Mouse (Mus musculus) megakaryocyte, adult 5-6 weeks (primary cell): Measurements from ENCODE around the gene Aurka. TPM values are rescaled to one million over a fixed set of nuclear protein-coding genes. Genes with fewer than 3 reads are reported as not detected.

Experiments used
- ATAC-seq: 2 replicates; pipeline ENCODE4 v1.8.0; 2016; ENCODE audit warnings: mild to moderate bottlenecking, inconsistent platforms; ENCODE audit not compliant: poor library complexity, severe bottlenecking
- total RNA-seq, 2 experiments: library from RNA; stranded (forward) in 1 of 2; stranded (reverse) in 1 of 2; fragments of 153-499, 151-499 nt in 1 of 2; fragments of 221-1000, 200-1000 nt in 1 of 2; gene quantifications; 2 replicates each; pipeline versions ENCODE4 v1.2.3 to v1.2.4; 2015 to 2017

The Aurka gene
- total RNA-seq, 2 experiments from 2014 or later = 46.6 to 81.0 TPM

- no peak for ATAC-seq
These were observed 29.4 kb downstream of the Aurka start for GRCm38 (mm10) chr2:172340936-172341335.

DNA sequence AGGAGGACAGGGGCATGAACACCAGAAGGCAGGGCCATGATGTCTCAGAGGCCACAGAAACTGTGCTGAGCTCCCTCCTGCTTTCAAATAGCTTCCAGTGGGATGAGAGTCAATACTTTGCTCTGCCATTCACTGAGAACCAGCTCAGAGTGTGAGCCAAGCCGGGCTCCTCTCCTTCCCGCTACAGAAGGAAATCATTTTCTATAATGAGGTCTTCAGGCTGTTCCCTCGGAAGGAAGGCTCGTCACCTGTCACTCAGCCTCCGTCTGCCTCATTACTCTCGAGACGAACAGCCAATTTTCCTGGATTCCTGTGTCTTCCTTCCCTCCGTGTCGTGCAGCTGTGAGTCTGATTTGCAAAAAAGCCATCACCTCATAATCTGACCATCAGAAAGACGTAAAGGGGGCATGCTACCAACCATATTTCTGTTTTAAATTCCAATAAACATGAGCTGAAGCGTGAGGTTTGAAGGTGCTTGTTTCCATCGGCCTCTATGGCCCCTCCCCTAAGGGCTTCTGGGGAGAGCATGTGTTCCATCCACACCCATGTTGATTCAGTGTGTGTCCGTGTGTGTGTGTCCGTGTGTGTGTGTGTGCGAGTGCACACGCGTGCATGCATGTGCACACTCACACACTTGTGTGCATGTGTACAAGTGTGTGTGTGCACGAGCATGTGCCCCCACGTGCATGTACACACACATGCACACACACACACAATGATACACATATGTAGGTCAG, 32.0 kb downstream of the Aurka start:
- no peak for ATAC-seq

- peak; percentile 24; the same call in 1 of the 2 replicates for ATAC-seq
These were observed 41.2 kb downstream of the Aurka start for GRCm38 (mm10) chr2:172329179-172329578.

- ATAC-seq = no peak
These were observed 42.1 kb downstream of the Aurka start for GRCm38 (mm10) chr2:172328248-172328647.

DNA sequence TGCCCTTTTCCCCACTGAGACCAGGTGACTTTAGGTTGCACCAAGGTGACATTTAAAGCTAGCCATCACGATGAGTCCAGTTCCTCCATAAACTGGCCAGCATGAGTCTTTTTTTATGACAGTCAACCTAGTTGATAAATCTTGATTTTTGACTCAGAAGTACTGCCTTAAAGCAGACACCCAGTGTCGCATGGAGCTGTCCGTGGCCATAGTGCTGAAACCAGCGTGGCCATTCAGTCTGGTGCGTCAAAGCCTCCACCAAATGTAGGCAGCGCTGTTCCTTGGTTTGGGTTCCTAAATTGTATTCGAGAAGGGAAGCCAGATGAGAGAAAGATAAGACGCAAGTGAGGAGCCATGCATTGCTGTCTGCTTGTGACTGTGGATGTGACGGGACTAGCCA, 49.5 kb downstream of the Aurka start:
- ATAC-seq = no peak

DNA sequence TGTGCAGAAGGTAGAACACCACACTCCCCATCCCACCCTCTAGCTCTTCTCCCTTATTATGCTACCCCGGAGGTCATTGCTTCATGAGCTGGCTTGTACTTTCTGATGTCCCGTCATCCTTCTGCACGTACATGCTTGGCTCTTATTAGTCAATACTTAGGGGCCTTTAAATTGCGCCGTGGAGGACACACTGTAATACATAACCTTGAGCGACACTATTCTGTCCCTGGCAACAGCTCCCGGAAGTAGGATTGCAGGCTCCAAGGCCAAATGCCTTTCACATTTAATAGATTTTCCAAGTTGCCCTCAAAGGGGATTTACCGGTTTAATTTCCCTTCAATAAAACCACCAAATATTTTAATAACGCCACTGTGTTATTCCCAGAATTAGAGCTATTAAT, 58.6 kb downstream of the Aurka start:
- no peak for ATAC-seq

DNA sequence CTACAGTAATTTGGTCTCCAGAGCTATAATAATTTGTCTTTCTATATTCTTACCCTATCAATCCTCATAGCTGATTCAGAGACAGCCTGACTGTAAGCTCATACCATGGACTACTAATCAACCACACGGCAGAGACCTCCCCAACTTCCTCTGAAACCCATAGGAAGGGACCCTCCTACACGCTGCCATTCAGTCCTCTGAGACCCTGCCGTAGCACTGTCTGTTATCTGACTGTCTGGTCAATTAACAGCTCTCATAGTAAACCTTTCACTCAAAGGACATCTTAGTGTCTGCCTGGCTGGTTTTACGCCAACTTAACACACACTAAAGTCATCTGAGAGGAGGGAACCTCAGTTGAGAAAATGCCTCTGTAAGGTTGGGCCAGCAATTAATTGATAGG, 63.8 kb downstream of the Aurka start:
- no peak for ATAC-seq

Other genes starting within 250 kb of the Aurka start
- gene Mc3r, start 122.0 kb downstream of the Aurka start, total RNA-seq (2015) = not detected in 2 replicates
- not detected in 2 replicates for gene Mc3r, start 122.0 kb downstream of the Aurka start, total RNA-seq (2017)
- gene Fam210b, start 25.0 kb downstream of the Aurka start, total RNA-seq (2015) = 3.4 TPM in 2 replicates
- 1.5 and 2.3 TPM in 2 replicates for gene Fam210b, start 25.0 kb downstream of the Aurka start, total RNA-seq (2017)
- 18.5 and 19.7 TPM in 2 replicates for gene Cstf1, start 146 bp upstream of the Aurka start, total RNA-seq (2015)
- 34.4 and 39.7 TPM in 2 replicates for gene Cstf1, start 146 bp upstream of the Aurka start, total RNA-seq (2017)
- 4.0 TPM in 2 replicates for gene Cass4, start 23.3 kb upstream of the Aurka start, total RNA-seq (2015)
- gene Cass4, start 23.3 kb upstream of the Aurka start, total RNA-seq (2017) = 3.6 and 5.3 TPM in 2 replicates
- 49.3 and 54.0 TPM in 2 replicates for gene Rtf2, start 70.0 kb upstream of the Aurka start, total RNA-seq (2015)
- 190 and 209 TPM in 2 replicates for gene Rtf2, start 70.0 kb upstream of the Aurka start, total RNA-seq (2017)
- gene Gcnt7, start 88.1 kb upstream of the Aurka start, total RNA-seq (2015) = not detected in 2 replicates
- gene Gcnt7, start 88.1 kb upstream of the Aurka start, total RNA-seq (2017) = not detected in 2 replicates
- 1.2 and 2.7 TPM in 2 replicates for gene Fam209, start 102.0 kb upstream of the Aurka start, total RNA-seq (2015)
- 4.3 and 6.8 TPM in 2 replicates for gene Fam209, start 102.0 kb upstream of the Aurka start, total RNA-seq (2017)
- not detected in 2 replicates for gene Tfap2c, start 179.1 kb upstream of the Aurka start, total RNA-seq (2015)
- gene Tfap2c, start 179.1 kb upstream of the Aurka start, total RNA-seq (2017) = not detected in 2 replicates